Mouse (Mus musculus) spleen, postnatal 4 days (tissue): Measurements from ENCODE around the gene Enpp5.

Source experiments
- DNase-seq, 2 experiments: peaks; one replicate each; pipeline ENCODE4 v3.0.0; 2022; ENCODE audit warnings: low spot score in 2 of 2

Enpp5 gene

DNA sequence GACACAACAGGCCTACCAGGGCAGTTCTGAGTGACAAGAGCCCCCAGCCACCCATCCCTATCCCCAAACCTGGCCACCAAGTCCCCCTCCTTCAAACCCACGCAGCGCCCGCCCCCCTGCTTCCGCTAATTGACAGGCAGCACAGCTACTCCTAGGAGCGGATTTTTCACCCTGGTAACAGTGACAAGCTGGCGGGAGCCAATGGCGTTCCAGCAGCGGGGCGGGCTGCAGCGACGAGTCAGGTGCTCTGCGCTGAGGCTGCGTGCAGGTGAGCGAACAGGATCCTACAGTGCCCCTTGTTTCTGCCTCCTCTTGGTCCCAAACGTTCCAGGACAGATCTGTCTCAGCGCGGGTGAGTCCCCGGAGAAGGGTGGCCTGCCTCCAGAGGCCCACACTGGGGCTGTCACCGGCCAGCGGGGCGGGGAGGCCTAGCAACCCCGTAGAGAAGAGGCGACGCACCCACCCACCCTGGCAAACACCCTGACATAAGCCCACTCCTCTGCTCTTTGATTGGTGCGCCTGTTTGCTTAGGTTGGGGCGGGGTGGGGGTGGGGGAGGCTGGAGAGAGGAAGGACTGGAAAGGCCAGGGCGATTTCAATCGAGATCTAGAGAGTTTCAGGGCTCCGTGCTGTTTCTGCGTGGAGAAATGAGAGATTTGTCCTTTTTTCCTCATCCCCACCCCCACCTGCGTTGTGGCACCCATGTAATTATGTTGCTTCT, at the start of gene Enpp5:
Gene Enpp5, plus strand, starts transcription at position 183 of the 720 bp plus-strand sequence.
- DNase-seq, result peak; percentile 65 to 84

DNA sequence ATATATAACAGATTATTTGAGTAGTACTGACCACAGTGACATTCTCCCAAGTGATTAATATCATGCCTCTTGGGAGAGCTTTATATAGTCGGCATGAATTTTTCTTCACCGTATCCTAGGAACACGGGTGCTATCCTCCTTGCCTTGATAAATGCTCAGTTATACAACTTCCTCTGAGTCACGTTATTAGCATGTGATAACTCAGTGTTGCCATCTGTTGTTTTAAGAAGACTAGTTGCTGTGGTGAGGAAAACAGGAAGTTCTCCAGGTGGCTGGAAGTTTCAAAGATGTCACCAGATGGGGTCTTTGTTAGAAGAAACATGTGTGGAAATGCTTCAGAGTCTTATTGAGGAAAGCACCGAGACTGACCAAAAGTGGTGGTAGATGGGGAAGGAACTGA, 49.0 kb upstream of the Enpp5 start:
- DNase-seq, result no peak

DNA sequence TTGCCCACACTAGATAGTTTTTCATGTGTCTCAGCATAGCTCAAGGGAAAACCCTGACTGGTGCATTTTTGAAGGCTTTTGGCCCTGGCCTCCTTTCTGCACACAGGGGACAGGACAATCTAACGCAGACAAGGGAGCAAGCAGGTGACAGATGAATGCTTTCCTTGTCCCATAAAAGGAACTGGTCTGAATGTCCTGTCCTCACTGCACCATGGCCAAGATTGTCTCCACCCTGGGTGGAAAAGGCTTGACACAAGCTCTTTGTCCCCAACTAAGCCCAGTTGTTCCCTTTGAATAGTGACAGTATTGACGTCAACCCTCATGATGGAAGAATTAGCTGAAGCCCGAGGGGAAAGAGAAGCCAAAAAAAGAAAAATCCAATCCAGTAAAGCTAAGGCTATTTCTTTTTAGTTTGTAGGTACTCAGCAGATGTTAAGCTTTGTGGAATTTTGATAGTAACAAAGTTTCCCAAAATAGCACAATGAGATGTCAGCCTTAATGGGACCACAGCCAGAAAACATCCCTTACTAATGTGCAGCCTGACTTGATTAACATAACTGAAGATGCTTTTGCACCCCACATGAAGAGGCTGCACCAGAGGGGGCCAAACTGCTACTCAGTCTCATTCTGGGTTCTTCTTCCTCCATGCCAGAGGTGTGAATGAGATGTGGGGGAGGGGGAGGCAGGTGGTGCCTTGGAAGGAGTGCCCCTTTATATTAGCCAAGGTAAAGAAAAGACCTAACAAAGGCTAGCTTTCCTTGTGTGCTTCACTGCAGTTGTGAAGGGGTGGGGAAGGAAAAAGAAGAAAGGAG, 47.6 kb upstream of the Enpp5 start:
- no peak for DNase-seq

DNA sequence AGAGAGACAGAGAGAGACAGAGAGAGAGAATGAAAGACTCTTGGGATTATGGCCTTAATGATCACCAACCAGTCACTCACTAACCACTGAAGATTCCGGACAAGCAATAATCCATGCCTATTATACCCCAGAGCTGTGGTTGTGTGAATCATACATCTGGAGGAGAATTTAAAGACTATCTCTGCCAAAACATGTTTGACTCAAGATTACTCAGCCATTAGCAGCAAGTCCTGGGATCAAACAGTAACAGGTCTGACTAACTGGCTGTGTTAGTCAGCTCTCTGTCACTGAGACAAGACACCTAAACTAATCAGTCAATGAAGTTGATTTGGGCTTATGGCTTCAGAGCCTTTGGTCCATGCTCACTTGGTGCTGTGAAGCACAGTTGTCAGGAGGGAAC, 43.6 kb upstream of the Enpp5 start:
- DNase-seq, result no peak

DNA sequence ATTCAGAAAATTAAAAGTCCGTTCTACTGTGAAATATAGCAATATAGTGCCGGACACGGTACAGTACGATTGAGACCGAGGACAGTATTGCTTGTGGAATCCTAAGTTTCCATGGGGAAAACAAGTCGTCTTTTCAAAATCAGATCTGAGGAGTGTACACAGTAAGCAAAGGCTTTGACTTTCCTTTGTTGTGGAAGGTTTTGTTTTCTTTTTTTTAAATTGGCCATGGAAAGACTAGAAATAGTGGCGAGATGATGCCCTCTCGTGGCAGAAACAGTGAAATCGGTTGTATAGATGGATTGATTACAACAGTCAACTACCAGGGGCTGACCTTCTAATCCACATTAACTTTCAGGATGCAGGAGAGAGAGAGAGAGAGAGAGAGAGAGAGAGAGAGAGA, 40.0 kb upstream of the Enpp5 start:
- DNase-seq, result no peak

DNA sequence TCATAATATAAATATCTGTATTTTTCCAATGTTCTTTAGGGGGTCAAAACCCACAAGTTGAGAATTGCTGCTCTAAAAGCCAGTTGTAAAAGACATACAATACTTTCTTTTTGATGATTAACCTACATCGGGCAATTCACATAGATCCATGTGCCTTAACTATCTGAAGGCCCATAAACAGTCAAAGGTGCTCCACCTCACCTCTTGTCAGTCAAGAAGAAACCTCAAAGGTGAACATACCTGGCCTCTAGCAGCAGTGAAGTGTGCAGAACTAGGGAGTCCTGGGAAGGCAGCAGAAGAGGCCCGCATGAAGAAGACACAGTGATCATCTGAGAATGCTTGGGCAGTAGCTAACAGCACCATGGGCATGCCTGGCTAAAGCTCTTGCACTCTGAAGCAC, 38.2 kb upstream of the Enpp5 start:
- no peak for DNase-seq

DNA sequence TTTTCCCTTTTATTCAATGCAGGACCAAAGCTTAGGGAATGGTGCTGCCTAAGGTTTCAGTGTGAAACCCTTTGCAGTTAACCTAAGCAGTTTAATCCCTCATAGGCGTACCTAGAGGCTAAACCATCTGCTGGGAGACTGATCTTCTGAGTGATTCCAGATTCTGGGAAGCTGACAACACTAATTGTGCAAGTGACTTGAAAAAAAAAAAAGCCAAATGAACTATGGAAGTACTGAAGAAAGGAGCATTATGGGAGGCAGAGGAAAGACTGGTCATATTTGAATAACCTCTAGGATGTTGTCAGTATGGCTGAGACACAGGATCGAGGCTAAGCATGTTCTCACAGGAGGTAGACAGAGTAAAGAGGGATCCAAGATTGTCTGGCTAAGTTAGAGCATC, 36.3 kb upstream of the Enpp5 start:
- no peak for DNase-seq

DNA sequence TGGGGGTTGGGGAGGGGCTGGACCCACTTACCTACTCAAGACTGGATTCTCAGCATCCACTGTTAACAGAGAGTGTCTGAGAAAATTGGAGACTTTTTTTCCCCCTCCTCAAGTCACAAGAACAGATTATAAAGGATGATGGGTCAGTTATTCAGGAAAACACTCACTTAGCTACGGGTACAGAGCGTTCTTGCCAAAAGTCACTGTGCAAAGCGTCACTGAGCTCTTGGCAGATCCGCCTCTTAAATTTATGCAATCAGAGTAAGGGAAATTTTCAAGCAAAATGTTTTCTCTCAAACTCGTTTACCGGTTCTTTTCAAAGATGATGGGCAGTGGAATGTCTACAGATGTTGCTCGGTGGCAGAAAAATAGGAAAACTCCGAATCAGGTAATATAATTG, 35.8 kb upstream of the Enpp5 start:
- DNase-seq, result no peak

DNA sequence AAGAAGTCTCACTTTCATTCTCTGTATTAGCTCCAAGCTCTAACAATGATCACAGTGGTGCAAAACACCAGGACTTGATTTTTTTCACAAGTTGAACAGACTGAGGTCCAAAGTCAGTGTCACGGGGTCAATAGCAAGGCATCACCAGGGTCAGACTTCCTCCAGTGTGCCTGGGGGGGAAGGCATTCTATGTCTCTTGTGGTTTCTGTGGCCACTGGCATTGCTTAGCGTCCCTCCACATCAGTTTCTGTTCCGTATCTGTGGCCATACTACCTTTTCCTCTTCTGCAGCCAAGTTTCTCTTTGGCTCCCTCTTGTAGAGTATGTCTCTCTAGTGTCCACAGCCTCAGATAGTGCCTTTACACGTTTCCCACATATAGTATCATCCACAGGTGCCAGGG, 25.2 kb upstream of the Enpp5 start:
- peak in 1 of 2 experiments; percentile 19 for DNase-seq

DNA sequence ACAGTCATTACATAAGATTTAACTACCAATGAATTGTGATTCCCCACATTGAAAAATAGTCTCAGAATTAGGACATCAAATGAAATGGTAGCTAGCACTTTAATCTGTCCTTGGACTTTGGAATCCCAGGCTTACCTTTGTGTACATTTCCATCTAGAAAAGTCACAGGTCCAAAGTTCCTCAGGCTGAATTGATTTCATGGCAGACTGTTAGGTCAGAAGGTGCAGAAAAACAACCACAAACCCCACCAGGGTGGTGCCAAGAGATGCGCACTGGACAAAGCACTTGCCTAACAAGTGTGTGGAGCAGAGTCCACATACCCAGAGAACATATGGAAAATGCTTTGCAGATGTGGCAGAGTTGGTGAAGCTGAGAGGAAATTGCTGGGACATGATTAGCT, 21.5 kb upstream of the Enpp5 start:
- DNase-seq, result no peak

DNA sequence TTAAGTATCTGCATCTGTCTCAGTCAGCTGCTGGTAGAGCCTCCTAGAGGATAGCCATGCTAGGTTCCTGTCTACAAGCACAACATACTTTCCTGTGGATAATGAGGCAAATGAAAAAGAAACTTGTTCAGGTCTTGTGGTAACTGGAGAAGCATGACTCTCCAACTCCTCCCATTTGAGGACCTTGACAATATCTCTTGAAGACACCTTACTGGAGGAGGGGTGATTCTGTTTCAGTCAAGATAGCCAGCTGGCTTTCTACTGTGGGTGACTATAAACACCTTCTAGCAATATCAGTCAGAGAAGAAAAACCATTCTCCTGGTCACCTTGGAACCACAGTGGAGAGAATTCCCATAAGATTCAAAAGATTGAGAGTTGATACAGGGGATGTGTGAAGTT, 20.5 kb upstream of the Enpp5 start:
- DNase-seq, result no peak

DNA sequence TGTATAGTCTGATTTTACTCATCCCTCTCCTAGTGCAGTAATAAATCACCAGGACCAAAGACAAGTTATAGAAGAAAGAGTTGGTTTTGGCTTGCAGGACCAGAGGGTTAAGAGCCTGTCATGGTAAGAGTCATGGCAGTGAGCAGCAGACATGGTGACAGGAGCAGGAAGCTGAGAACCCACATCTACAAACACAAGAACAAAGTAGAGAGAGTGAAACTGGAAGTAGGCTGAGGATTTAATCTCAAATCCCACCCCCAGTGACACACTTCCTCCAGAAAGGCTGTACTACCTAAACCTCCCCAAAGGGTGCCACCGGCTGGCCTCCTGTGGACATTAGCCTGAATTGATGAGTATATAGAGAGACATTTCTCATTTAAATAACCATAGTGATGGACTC, 17.8 kb upstream of the Enpp5 start:
- no peak for DNase-seq

DNA sequence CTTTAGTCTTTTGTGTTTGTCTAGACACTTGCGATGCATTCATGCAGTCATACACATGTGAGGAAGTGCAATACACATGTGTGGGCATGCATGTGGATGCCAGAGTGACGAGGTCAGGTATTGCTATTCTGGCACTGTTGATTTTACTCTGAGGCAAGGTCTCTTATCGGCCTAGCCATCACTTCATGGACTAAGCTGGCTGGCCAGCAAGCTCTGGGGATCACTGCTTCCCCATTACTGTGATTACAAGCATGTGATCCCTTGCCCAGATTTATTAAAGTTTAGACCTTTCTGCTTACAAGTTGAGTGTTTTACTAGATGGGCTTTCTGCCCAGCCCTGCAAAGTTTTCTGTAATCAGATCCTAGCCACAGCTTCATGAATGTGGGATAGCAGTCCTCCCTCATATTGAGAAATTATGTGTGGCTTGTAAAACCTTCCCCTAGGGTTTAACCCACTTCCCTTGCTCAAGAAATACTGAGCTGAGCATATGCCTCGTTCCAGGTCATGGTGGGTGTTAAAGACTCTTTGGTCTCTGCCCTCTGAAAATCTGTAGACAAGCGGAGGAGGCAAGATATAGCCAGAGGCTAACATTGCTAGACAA, 17.2 kb upstream of the Enpp5 start:
- DNase-seq, result no peak

DNA sequence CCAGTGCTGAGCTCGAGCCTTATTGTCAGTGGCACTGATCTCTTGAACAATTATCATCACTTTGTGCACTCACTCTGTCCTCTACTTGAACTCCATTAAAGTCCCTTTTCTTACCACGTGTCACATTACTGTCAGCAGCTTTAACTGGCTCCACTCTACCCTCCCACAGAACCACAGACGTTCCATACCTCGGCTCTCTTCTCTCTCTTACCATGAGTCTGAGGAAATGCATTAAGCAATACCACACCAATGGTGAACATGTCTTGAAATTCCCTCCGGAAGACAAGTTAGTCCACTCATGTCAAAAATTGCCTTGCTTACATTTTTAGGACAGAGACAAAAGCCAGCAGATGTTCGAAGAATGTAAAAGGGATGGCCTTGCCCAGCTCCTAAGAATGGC, 9.7 kb upstream of the Enpp5 start:
- DNase-seq, result no peak

DNA sequence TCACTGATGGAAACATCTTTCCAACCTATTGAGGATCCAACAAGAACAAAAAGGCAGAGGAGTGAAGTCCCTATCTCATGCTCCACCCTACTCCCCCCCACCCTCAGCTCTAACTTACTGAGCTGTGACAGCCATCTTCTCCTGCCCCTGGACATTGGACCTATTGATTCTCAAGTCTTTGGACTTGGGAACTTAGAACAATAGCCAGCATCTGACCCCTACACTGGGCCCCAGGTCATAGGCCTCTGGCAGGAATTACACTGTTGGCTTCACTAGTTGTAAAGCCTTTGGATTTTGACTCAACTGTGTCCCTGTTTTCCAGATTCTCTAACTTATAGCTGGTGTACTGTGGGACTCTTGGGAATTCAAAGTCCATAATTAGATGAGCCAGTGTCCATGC, 6.9 kb upstream of the Enpp5 start:
- DNase-seq, result no peak

DNA sequence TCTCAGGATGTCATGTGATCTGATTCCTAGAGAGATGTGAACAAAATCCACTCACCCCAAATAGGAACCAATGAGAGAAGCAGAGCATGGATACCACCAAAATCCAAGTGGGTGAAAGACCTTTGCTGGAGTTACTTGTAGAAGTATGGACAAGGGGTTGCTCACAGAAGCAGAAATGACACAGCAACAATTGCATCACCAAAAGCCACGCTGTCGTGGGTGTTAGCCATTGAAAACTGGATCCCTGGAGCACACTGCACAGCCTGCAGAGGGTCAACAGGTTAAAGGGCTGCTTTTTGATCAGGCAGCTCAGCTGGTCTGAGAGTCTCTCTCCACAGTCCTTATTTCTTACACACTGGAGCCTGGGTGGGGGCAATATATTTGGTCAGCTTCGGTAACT, 3.0 kb upstream of the Enpp5 start:
- no peak for DNase-seq

DNA sequence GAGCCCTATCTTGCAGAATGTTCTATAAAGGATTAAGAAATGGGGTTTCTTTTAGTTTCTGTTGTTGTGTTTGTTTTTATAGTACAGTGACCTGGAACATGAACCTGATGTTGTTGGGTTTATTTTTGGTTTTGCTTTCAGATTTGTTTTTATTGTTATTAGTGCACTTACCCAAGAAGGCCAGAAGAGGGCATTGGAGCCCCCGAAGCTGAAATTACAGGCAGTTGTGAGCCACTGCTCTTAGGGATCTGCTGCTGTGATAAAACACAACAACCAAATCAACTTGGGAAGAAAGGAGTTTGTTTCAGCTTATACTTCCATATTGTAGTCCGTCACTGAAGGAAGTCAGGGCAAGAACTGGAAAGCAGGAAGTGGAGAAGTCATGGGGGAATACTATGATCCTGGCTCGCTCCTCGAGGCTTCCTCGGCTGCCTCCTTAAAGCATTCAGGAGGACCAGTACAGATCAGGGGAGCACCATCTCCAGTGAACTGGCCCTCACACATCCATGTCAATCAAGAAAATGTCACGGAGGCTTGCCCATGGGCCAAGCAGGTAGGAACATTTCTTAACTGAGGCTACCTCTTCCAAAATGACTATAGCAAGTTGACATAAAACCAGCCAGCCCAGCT, 2.4 kb upstream of the Enpp5 start:
- DNase-seq, result no peak

DNA sequence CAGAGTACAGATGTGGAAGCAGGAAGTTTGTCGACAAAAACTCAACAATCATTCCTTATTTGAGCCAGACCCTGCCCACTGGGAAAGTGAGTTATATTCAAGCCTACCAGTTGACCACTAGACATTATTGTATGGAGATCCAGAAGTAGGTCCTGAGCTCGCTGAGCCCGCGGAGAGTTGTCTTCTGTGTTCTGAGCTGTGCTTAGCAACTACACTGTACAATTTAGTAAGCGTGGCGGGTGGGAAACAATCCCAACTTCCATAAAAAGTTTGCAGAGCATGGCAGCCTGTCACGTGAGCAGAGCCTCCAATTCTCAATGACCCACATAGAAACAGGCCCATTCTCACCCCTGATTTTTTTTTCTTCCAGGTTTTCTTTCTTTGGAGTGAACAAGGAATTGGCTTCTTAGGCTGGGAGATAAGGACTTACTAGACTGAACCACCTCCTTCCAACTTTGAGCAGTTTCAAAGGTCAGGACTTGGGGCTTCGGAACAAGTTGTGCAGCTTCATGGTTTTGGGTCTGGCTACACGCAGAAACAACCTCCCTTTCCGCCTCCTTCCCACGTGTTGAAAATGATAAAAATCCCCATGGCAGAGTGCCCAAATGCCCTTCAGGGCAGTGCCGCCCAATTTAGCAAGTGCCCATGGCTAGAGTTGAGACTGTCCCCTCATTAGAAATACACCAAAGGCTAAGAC, 1.3 kb upstream of the Enpp5 start:
- no peak for DNase-seq

DNA sequence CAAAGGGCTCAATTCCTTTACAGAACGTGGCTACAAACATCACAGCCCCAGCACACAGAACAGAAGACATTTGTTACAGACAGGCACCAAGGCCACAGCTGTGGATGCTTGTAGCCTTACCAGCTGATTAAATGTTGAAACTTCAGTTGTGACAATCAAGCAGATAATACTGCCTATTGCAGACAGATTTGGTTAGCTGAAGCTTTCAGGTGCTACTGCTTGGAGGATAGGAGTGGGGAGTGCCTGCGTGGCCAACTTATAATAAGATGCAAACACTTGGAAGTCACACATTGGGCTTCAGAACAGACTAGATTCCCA, 811 bp upstream of the Enpp5 start:
- DNase-seq, result no peak

DNA sequence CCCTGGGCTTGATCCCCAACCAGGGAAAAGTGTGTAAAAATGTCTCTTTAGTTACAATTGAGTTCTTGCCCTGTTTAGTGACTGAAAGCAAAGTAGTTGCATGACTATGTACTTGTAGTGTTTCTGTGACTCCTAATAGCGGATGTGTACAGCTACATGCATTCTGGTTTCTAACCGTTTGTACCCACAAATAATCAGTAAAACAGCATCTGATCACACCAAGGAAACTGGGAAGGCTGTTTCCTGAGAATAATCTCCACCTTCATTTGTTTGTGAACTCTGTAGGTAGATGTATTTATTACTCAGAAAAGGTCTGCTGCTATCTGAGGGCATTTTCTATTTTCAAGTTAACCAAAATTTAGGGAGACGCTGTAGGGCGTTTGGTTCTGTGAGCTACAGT, 4.5 kb downstream of the Enpp5 start:
- no peak for DNase-seq

DNA sequence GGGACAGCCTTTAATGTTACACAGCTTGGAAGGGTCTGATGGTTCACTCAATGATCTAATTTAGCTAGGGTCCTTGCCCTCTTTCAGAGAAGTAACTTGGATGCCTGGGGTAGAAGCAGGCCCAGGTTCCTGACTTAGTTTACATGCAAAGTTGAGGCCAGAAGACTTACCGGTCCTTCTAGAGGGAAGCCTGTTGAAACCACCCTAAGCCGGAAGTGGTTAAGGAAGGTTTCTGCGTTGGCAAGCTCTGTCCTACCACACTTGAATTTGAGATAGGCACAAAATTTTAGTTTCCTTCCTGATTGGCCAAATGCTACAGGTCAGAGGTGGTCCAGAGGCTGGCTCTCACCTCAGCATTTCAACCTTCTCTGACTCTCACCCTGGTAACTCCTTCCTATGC, 9.6 kb downstream of the Enpp5 start:
- no peak for DNase-seq

DNA sequence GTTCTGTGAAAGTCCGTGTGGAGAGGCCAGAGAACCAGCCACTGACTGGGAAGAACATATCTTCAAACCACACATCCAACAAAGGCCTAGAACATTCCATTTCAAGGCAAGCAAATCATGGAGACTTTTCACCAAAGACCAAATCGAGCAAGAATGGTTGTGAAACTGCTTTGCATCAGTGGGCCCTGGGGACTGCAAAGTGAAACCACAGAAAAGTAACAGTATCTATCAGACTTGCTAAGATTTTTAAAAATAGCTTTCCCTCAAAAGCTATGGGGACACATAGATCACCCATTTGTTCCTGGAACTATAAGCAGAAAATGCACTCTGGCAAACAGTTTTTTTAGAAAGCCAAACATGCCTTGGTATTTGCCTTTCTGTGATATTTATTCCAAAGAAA, 12.3 kb downstream of the Enpp5 start:
- no peak for DNase-seq
